Mouse (Mus musculus) heart, embryonic 15.5 days (tissue): ENCODE results near the gene Atp6v1e2. TPM values are rescaled to one million over a fixed set of nuclear protein-coding genes. Genes with fewer than 3 reads are reported as not detected.

Source experiments
- ATAC-seq: fragments of 200-750 bp; cut with Nextera tagmentation; replicated peaks from 2 replicates; pipeline ENCODE4 v1.8.0; 2017; ENCODE audit warnings: low read depth, moderate TSS enrichment; ENCODE audit not compliant: insufficient number of reproducible peaks, insufficient read depth, low FRiP score
- H3K27ac ChIP-seq: fragments of 300-500 bp; sonication (generic); 2 replicates; pipeline ENCODE4 v1.5.1; 2015; ENCODE audit warnings: mild to moderate bottlenecking, inconsistent platforms
- H3K27me3 ChIP-seq: fragments of 300-500 bp; sonication (generic); 2 replicates; pipeline ENCODE4 v1.6.1; 2015; ENCODE audit warnings: inconsistent platforms
- H3K36me3 ChIP-seq: fragments of 300-500 bp; sonication (generic); 2 replicates; pipeline ENCODE4 v1.6.1; 2015; ENCODE audit warnings: mild to moderate bottlenecking, inconsistent platforms
- H3K4me1 ChIP-seq: fragments of 300-500 bp; sonication (generic); replicated peaks from 2 replicates; pipeline ENCODE4 v1.6.1; 2015; ENCODE audit warnings: inconsistent platforms
- H3K4me2 ChIP-seq: fragments of 300-500 bp; sonication (generic); 2 replicates; pipeline ENCODE4 v1.6.1; 2015; ENCODE audit warnings: inconsistent platforms, mild to moderate bottlenecking, moderate library complexity
- H3K4me3 ChIP-seq: fragments of 300-500 bp; sonication (generic); 2 replicates; pipeline ENCODE4 v1.5.1; 2015; ENCODE audit warnings: mild to moderate bottlenecking, inconsistent platforms
- H3K9ac ChIP-seq: fragments of 300-500 bp; sonication (generic); 2 replicates; pipeline ENCODE4 v1.6.1; 2015; ENCODE audit warnings: mild to moderate bottlenecking, inconsistent platforms
- H3K9me3 ChIP-seq: fragments of 300-500 bp; sonication (generic); replicated peaks from 2 replicates; pipeline ENCODE4 v1.6.1; 2016; ENCODE audit warnings: inconsistent platforms
- WGBS: fragments of 180-500 bp; shearing (Covaris S2); methylation state at CpG from one replicate; pipeline ENCODE4 v1.1.7; 2015; ENCODE audit warnings: mixed read lengths; 5-methylcytosine and 5-hydroxymethylcytosine counted together
- polyA plus RNA-seq: library from polyadenylated mRNA; unstranded; fragments of >200 nt; fragmentation: Nextera tagmentation; extraction: Ambion mirVana; gene quantifications from 2 replicates; pipeline ENCODE4 v1.2.1, GENCODE M21; 2015

Atp6v1e2 gene
- polyA plus RNA-seq = 0.13 TPM in 1 of 2 replicates, not detected in the other

DNA sequence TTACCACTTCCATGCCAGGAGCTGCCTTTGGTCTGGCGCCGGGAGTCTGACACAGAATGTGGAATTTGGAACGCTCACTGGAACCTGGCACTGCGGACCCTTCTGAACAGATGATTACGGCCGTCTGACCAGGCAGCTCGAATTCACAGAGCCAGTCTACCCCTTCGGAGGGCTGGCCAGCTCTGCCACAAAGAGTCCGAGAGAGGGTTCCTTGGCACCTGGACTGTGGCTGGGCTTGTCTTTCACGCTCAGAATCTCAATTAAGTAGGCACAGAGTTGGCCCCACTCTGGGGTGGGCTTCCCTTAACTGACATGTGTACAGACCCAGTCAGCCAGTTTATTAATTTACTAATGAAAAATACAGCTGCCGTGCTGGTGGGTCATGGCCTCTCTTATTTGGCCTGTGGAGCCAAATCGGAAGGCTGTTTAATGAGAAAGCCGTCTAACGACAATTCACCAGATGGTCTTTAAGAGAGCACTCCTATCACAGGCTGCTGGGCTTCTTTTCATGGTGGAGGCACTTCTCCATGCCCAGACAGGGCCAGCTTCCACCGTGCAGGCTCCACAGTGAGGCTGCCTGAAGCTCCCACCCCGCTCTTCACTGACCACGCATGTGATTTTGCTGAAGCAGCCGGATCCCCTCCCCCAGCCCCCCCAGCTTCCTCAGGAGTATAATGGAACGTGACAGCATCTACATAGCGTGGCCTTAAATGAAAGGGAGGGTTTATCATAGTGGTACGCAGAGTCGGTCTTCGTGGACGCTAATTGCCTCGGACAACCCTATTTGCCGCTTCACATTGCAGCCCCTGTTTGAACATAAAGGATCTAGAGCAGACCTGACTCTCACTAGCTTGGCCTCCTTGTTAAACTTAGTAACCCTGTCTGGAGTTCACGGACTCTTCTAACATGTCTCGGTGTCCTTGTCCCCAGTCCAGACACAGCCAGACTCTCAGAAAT is at the start of gene Atp6v1e2:
Gene Atp6v1e2 (minus strand): TSS at position 58 of the 957 bp plus-strand sequence.
- Histone ChIP-seq H3K9ac (no peak within 1 kb of the TSS), H3K9me3 (no peaks in the 10 kb centered on the region), H3K36me3 (no peaks in the 10 kb centered on the region), H3K4me2 (no peak within 1 kb of the TSS), H3K4me3 (no peak within 1 kb of the TSS), H3K27me3 (no peaks in the 10 kb centered on the region), H3K27ac (no peak within 1 kb of the TSS; the same call in 1 of the 2 replicates), H3K4me1 (no peaks in the 10 kb centered on the region)
- no peak for ATAC-seq
- 81% methylated on average over 28 of the region's 28 CpGs for WGBS

DNA sequence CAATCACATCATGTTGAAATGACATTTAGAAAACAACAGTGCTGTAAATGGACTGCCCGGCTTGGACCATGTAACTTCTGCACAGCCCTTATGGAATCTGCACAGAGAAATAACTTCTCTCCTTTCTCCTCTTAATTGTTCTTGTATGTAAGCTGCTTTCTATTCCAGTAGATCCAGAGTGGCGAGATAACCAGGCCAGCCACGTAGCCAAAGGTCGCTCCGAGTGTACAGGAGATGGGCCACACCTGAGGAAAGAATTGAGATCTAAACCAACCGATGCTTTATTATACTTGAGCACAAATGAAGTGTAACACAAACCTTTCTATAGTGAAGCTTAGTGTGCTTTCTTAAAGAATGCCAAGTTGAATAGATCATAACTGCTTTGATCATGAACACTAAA is 49.6 kb upstream of the Atp6v1e2 start:
- Histone ChIP-seq H3K9ac (no peak overlapping the region), H3K36me3 (peaks cover 28% of the 10 kb centered on the region; the same call in 1 of the 2 replicates), H3K4me3 (no peak overlapping the region), H3K9me3 (no peaks in the 10 kb centered on the region), H3K27ac (no peak overlapping the region), H3K27me3 (no peaks in the 10 kb centered on the region), H3K4me2 (no peak overlapping the region), H3K4me1 (no peaks in the 10 kb centered on the region)
- ATAC-seq = no peak
- 82% methylated on average over 6 of the region's 6 CpGs for WGBS

DNA sequence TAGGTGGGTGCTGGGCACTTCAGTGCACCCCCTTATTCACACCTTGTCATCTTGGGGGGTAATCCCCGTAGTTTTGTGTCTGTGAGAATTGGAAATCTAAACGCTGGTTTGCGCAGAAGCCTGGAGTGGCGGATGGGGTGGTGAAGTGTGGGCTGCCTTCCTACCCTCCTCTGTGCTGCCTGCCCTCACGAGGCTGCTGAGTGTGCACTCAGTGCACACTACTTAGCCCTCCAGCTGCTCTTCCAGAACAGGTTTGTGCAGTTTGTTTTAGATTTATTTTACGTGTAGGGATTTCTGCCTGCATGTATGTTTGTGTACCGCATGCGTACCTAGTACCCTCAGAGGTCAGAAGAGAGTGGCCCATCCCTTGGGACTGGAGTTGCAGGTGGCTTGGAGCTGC is 43.6 kb upstream of the Atp6v1e2 start:
- no peaks in the 10 kb centered on the region for H3K36me3 ChIP-seq
- H3K9ac ChIP-seq = no peak overlapping the region
- 86% methylated on average over 8 of the region's 8 CpGs for WGBS
- no peak for ATAC-seq
- no peaks in the 10 kb centered on the region for H3K27me3 ChIP-seq
- H3K27ac ChIP-seq = no peak overlapping the region
- no peak overlapping the region for H3K4me2 ChIP-seq
- H3K9me3 ChIP-seq = no peaks in the 10 kb centered on the region
- no peak overlapping the region for H3K4me3 ChIP-seq
- peaks cover 38% of the 10 kb centered on the region for H3K4me1 ChIP-seq

DNA sequence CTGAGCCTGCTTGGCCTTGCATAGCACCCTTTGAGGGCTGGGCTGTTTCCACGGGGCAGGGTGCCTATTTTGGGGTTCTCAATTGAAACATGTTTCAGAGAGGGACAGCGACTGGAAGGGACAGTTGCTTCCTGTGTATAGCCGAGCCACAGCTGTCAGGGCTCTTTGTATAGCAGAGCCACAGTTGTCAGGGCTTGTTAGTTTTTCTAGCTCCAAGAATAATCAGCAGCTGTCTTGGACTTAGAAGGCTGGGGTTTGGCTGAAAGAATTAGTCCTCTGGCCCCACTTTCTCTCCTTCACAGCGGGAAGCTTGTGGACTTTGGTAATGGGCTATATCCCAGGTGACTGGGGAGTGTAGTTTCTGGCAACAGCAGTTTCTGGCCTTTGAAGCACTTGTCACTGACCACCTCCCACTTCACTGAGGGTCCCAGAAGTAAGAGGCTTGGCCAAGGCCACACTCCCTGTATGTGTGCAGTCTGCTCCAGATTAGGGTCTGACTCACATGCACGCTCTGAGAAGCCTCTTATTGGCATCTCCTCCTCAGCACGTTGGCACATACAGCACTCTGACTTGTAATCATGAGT is 41.0 kb upstream of the Atp6v1e2 start:
- no peak overlapping the region for H3K4me2 ChIP-seq
- H3K4me3 ChIP-seq = no peak overlapping the region
- peaks cover 45% of the 10 kb centered on the region for H3K4me1 ChIP-seq
- H3K36me3 ChIP-seq = no peaks in the 10 kb centered on the region
- no peaks in the 10 kb centered on the region for H3K9me3 ChIP-seq
- no peaks in the 10 kb centered on the region for H3K27me3 ChIP-seq
- WGBS = 41% methylated on average over 6 of the region's 6 CpGs
- ATAC-seq = no peak
- H3K9ac ChIP-seq = no peak overlapping the region
- 0 out of 2 replicates have a peak overlapping the region, but pooled peaks have one; percentile 13 for H3K27ac ChIP-seq

DNA sequence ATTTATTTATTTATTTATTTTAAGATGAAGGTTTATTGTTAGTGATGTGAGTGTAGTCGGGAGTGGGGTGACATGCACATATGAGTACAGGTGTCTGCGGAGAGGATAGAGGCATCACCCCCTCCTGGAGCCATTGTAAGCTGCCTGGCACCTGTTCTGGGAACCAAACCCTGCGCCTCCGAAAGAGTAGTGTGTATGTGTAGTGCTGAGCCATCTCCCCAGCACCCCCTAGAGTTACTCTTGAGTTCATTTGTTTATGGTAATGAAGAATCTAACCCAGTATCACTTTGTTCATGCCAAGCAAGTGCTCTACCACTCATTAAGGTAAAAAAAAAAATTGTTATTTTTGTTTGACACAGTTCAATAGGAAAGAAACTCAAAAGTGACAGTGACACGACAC is 40.5 kb upstream of the Atp6v1e2 start:
- Histone ChIP-seq H3K27ac (0 out of 2 replicates have a peak overlapping the region, but pooled peaks have one; percentile 13), H3K27me3 (no peaks in the 10 kb centered on the region), H3K9ac (no peak overlapping the region), H3K4me3 (no peak overlapping the region), H3K4me1 (peaks cover 45% of the 10 kb centered on the region), H3K4me2 (no peak overlapping the region), H3K36me3 (no peaks in the 10 kb centered on the region), H3K9me3 (no peaks in the 10 kb centered on the region)
- WGBS = 81% methylated on average over 5 of the region's 5 CpGs
- no peak for ATAC-seq

DNA sequence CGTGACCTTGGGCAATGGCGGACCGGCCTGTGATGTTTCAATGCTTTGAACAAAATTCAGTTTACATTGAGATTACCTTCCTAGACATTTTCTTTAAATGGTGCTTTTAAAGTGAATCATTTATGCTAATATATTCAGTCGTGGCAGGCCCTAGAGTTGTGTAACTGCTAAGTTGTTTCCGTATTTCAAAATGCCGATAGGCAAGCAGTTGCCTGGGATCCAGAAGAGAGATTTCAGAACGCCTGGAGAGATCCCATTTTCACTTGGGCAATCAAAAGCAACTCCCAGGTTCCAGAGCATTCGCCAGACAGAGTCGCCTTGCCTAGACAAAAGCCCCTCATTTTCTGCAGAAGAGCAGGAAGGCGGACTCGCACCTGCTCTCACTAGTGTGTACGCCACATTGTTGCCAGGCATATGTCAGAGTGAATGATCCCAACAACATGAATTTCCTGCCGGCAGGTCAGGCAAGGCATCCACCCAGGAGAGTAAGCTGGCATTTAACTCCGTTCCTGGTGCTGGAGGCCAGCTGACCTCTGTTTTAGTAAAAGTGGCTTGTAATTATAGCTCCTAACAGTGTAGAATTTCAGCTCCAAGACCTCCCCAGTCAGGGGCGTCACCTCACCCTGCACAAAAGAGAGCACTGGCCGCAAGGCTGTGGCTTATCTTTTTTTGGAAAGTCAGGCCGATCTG is 38.9 kb upstream of the Atp6v1e2 start:
- H3K36me3 ChIP-seq = no peaks in the 10 kb centered on the region
- peak overlapping the region; percentile 11 for H3K4me2 ChIP-seq
- H3K27me3 ChIP-seq = no peaks in the 10 kb centered on the region
- WGBS = 54% methylated on average over 17 of the region's 17 CpGs
- no peak overlapping the region for H3K9ac ChIP-seq
- ATAC-seq = no peak
- H3K4me3 ChIP-seq = no peak overlapping the region
- peaks cover 49% of the 10 kb centered on the region for H3K4me1 ChIP-seq
- H3K9me3 ChIP-seq = no peaks in the 10 kb centered on the region
- H3K27ac ChIP-seq = peak overlapping the region; percentile 43

DNA sequence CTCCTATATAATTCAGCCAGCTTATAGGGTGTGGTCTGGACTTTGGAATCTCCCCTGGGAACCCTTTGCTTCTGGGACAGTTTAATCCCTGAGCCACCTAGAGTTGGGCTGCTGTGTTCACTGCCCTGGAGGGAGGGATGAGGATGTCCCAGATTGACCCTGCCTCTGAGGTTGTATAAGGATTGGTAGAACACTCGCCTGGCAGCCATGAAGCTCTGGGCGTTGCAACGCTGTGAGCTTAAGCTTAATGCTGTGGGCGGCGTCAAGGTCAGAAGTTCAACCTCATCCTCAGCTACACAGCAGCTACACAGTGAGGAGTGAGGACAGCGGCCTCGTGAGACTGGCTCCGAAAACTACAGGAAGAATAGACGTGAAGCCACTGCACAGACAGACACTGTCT is 34.8 kb upstream of the Atp6v1e2 start:
- Histone ChIP-seq H3K27me3 (no peaks in the 10 kb centered on the region), H3K9me3 (no peaks in the 10 kb centered on the region), H3K9ac (no peak overlapping the region), H3K4me1 (peaks cover 30% of the 10 kb centered on the region), H3K4me2 (no peak overlapping the region), H3K27ac (no peak overlapping the region), H3K36me3 (peaks cover 7% of the 10 kb centered on the region; the same call in 1 of the 2 replicates), H3K4me3 (no peak overlapping the region)
- ATAC-seq = no peak
- 59% methylated on average over 9 of the region's 9 CpGs for WGBS

DNA sequence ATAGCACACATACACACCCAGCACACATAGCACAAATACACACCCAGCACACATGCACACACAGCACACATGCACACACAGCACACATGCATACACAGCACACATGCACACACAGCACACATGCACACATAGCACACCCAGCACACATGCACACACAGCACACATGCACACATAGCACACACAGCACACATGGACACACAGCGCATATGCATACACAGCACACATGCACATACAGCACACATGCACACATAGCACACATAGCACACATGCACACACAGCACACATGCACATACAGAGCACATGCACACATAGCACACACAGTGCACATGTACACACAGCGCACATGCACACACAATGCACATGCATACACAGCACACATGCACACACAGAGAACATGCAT is 34.0 kb upstream of the Atp6v1e2 start:
- 94% methylated on average over 2 of the region's 2 CpGs for WGBS
- Histone ChIP-seq H3K36me3 (peaks cover 7% of the 10 kb centered on the region; the same call in 1 of the 2 replicates), H3K9ac (no peak overlapping the region), H3K27me3 (no peaks in the 10 kb centered on the region), H3K9me3 (no peaks in the 10 kb centered on the region), H3K4me1 (peaks cover 24% of the 10 kb centered on the region), H3K27ac (no peak overlapping the region), H3K4me2 (no peak overlapping the region), H3K4me3 (no peak overlapping the region)
- no peak for ATAC-seq

DNA sequence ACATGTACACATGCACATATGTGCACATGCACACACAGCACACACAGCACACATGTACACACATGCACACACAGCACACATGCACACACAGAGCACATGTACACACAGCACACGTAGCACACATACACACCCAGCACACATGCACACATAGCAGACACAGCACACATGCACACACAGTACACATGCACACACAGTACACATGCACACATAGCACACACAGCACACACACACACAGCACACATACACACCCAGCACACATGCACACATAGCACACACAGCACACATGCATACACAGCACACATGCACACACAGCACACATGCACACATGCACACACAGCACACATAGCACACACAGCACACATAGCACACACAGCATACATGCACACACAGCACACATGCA is 33.5 kb upstream of the Atp6v1e2 start:
- Histone ChIP-seq H3K36me3 (peaks cover 8% of the 10 kb centered on the region; the same call in 1 of the 2 replicates), H3K4me2 (no peak overlapping the region), H3K4me3 (no peak overlapping the region), H3K27me3 (no peaks in the 10 kb centered on the region), H3K9ac (no peak overlapping the region), H3K27ac (no peak overlapping the region), H3K4me1 (peaks cover 23% of the 10 kb centered on the region), H3K9me3 (no peaks in the 10 kb centered on the region)
- WGBS = 100% methylated on average over 1 of the region's 1 CpGs
- ATAC-seq = no peak

DNA sequence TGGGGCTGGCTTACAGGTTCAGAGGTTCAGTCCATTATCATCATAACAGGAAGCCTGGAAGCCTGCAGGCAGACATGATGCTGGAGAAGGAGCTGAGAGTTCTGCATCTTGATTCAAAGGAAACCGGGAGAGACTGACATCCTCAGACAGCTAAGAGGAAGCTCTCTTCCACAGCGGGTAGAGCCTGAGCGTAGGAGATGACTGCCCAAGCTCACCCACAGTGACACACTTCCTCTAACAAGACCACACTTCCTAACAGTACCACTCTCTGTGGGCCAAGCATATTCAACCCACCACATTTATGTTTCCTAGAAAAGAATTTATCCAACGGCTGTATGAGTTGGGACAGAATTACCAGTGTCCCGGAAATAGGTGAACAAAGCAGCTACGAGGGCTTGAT is 30.8 kb upstream of the Atp6v1e2 start:
- Histone ChIP-seq H3K4me1 (peaks cover 17% of the 10 kb centered on the region), H3K27ac (no peak overlapping the region), H3K36me3 (peaks cover 21% of the 10 kb centered on the region; the same call in 1 of the 2 replicates), H3K27me3 (no peaks in the 10 kb centered on the region), H3K4me2 (no peak overlapping the region), H3K4me3 (no peak overlapping the region), H3K9me3 (no peaks in the 10 kb centered on the region), H3K9ac (no peak overlapping the region)
- ATAC-seq = no peak
- WGBS = 65% methylated on average over 6 of the region's 6 CpGs

DNA sequence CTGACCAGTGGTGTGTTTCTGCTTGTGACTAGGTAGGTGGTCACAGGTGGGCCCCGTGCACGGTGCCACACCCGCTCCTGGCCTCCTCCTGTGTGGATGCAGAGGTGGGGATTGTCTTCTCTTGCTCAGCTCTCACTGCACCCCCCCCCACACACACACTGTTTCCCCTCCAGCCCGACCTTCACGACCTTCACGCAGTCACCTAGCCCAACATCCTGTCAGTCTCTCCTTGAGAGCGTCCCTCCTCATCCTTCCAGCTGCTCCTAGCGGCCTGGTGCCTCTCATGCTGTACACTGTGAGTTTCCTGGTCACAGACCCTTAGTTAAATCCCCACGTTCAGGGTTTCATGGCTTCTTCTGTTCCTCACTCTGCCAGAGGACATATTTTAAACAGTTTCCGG is 28.7 kb upstream of the Atp6v1e2 start:
- no peak overlapping the region for H3K4me3 ChIP-seq
- H3K4me1 ChIP-seq = peaks cover 14% of the 10 kb centered on the region
- H3K27ac ChIP-seq = no peak overlapping the region
- H3K9ac ChIP-seq = no peak overlapping the region
- peaks cover 24% of the 10 kb centered on the region; the same call in 1 of the 2 replicates for H3K36me3 ChIP-seq
- WGBS = 65% methylated on average over 10 of the region's 10 CpGs
- H3K4me2 ChIP-seq = no peak overlapping the region
- ATAC-seq = no peak
- H3K27me3 ChIP-seq = no peaks in the 10 kb centered on the region
- H3K9me3 ChIP-seq = no peaks in the 10 kb centered on the region
